Mouse (Mus musculus): ENCODE results near the gene Myzap. TPM values are rescaled to one million over a fixed set of nuclear protein-coding genes. Genes with fewer than 3 reads are reported as not detected.

The Myzap gene
- polyA plus RNA-seq, 1 experiment = 6.0 TPM

- H3K4me3 ChIP-seq = no peak overlapping the region
- TF ChIP-seq MYOD1 (IDR thresholded peaks at IDR 0.05; ENCODE audit: control insufficient read depth in 1 of 3, insufficient read length in 2 of 3, low read depth in 2 of 3) (no peak), REST (IDR thresholded peaks at IDR 0.05; ENCODE audit: insufficient read depth, insufficient read length) (no peak), TCF3 (IDR thresholded peaks at IDR 0.05; ENCODE audit: insufficient read length, low read depth) (no peak), CEBPB (IDR thresholded peaks at IDR 0.05; ENCODE audit: insufficient read depth, poor library complexity, severe bottlenecking) (no peak), E2F4 (IDR thresholded peaks at IDR 0.05; ENCODE audit: insufficient read depth) (no peak), TCF12 (IDR thresholded peaks at IDR 0.05; ENCODE audit: insufficient read depth, poor library complexity, severe bottlenecking) (no peak), USF1 (IDR thresholded peaks at IDR 0.05; ENCODE audit: low read depth) (no peak), POLR2AphosphoS2 (IDR thresholded peaks at IDR 0.05; ENCODE audit: insufficient read length, low read depth) (no peak), MAX (IDR thresholded peaks at IDR 0.05; ENCODE audit: low read depth) (no peak), POLR2A (IDR thresholded peaks at IDR 0.05; ENCODE audit: insufficient read length, low read depth) (no peak), SRF (IDR thresholded peaks at IDR 0.05; ENCODE audit: control insufficient read depth, insufficient read length, low read depth) (no peak), MYOG (IDR thresholded peaks at IDR 0.05; ENCODE audit: control insufficient read depth in 1 of 3, insufficient read depth in 1 of 3, insufficient read length in 2 of 3, low read depth in 2 of 3) (no peak)
- no peak overlapping the region for H3ac ChIP-seq (ENCODE audit: control insufficient read depth, insufficient read length)
- H3K4me2 ChIP-seq (ENCODE audit: low read depth) = no peak overlapping the region
- no peaks in the 10 kb centered on the region for H3K79me2 ChIP-seq (ENCODE audit: control insufficient read depth, insufficient read depth)
- no peaks in the 10 kb centered on the region for H3K27me3 ChIP-seq (ENCODE audit: control insufficient read depth, insufficient read depth, insufficient read length)
- no peaks in the 10 kb centered on the region for H3K36me3 ChIP-seq (ENCODE audit: control insufficient read depth, insufficient read depth)
These were observed 48.5 kb downstream of the Myzap start for GRCm38 (mm10) chr9:71543443-71544222.

GRCm38 (mm10) chr9:71542292-71542691 is 49.9 kb downstream of the Myzap start:
- H3K4me3 ChIP-seq = no peak overlapping the region
- H3ac ChIP-seq (ENCODE audit: control insufficient read depth, insufficient read length) = no peak overlapping the region
- H3K36me3 ChIP-seq (ENCODE audit: control insufficient read depth, insufficient read depth) = no peaks in the 10 kb centered on the region
- no peaks in the 10 kb centered on the region for H3K79me2 ChIP-seq (ENCODE audit: control insufficient read depth, insufficient read depth)
- H3K27me3 ChIP-seq (ENCODE audit: control insufficient read depth, insufficient read depth, insufficient read length) = peaks cover 5% of the 10 kb centered on the region
- no peak for TF ChIP-seq TCF3 (IDR thresholded peaks at IDR 0.05; ENCODE audit: insufficient read length, low read depth)
- no peak for TF ChIP-seq MYOG (IDR thresholded peaks at IDR 0.05; ENCODE audit: control insufficient read depth in 1 of 3, insufficient read depth in 1 of 3, insufficient read length in 2 of 3, low read depth in 2 of 3)
- no peak for TF ChIP-seq SRF (IDR thresholded peaks at IDR 0.05; ENCODE audit: control insufficient read depth, insufficient read length, low read depth)
- no peak for TF ChIP-seq POLR2A (IDR thresholded peaks at IDR 0.05; ENCODE audit: insufficient read length, low read depth)
- no peak for TF ChIP-seq REST (IDR thresholded peaks at IDR 0.05; ENCODE audit: insufficient read depth, insufficient read length)
- TF ChIP-seq E2F4 (IDR thresholded peaks at IDR 0.05; ENCODE audit: insufficient read depth) = no peak
- no peak for TF ChIP-seq TCF12 (IDR thresholded peaks at IDR 0.05; ENCODE audit: insufficient read depth, poor library complexity, severe bottlenecking)
- TF ChIP-seq CEBPB (IDR thresholded peaks at IDR 0.05; ENCODE audit: insufficient read depth, poor library complexity, severe bottlenecking) = no peak
- no peak for TF ChIP-seq USF1 (IDR thresholded peaks at IDR 0.05; ENCODE audit: low read depth)
- TF ChIP-seq MYOD1 (IDR thresholded peaks at IDR 0.05; ENCODE audit: control insufficient read depth in 1 of 3, insufficient read length in 2 of 3, low read depth in 2 of 3) = no peak
- no peak for TF ChIP-seq MAX (IDR thresholded peaks at IDR 0.05; ENCODE audit: low read depth)
- TF ChIP-seq POLR2AphosphoS2 (IDR thresholded peaks at IDR 0.05; ENCODE audit: insufficient read length, low read depth) = no peak
- no peak overlapping the region for H3K4me2 ChIP-seq (ENCODE audit: low read depth)

- H3K36me3 ChIP-seq (ENCODE audit: control insufficient read depth, insufficient read depth) = no peaks in the 10 kb centered on the region
- TF ChIP-seq E2F4 (IDR thresholded peaks at IDR 0.05; ENCODE audit: insufficient read depth) (no peak), CEBPB (IDR thresholded peaks at IDR 0.05; ENCODE audit: insufficient read depth, poor library complexity, severe bottlenecking) (no peak)
These were observed 51.4 kb downstream of the Myzap start for GRCm38 (mm10) chr9:71540739-71541138.

GRCm38 (mm10) chr9:71535730-71536129 is 56.4 kb downstream of the Myzap start:
- Histone ChIP-seq H3K36me3 (ENCODE audit: control insufficient read depth, insufficient read depth) (no peaks in the 10 kb centered on the region), H3K27me3 (ENCODE audit: control insufficient read depth, insufficient read depth, insufficient read length) (peaks cover 11% of the 10 kb centered on the region), H3ac (ENCODE audit: control insufficient read depth, insufficient read length) (no peak overlapping the region), H3K79me2 (ENCODE audit: control insufficient read depth, insufficient read depth) (no peaks in the 10 kb centered on the region), H3K4me2 (ENCODE audit: low read depth) (no peak overlapping the region), H3K4me3 (no peak overlapping the region)
- no peak for TF ChIP-seq MYOG (IDR thresholded peaks at IDR 0.05; ENCODE audit: control insufficient read depth in 1 of 3, insufficient read depth in 1 of 3, insufficient read length in 2 of 3, low read depth in 2 of 3)
- no peak for TF ChIP-seq E2F4 (IDR thresholded peaks at IDR 0.05; ENCODE audit: insufficient read depth)
- no peak for TF ChIP-seq REST (IDR thresholded peaks at IDR 0.05; ENCODE audit: insufficient read depth, insufficient read length)
- TF ChIP-seq POLR2AphosphoS2 (IDR thresholded peaks at IDR 0.05; ENCODE audit: insufficient read length, low read depth) = no peak
- no peak for TF ChIP-seq SRF (IDR thresholded peaks at IDR 0.05; ENCODE audit: control insufficient read depth, insufficient read length, low read depth)
- TF ChIP-seq TCF3 (IDR thresholded peaks at IDR 0.05; ENCODE audit: insufficient read length, low read depth) = no peak
- no peak for TF ChIP-seq MYOD1 (IDR thresholded peaks at IDR 0.05; ENCODE audit: control insufficient read depth in 1 of 3, insufficient read length in 2 of 3, low read depth in 2 of 3)
- TF ChIP-seq MAX (IDR thresholded peaks at IDR 0.05; ENCODE audit: low read depth) = no peak
- TF ChIP-seq POLR2A (IDR thresholded peaks at IDR 0.05; ENCODE audit: insufficient read length, low read depth) = no peak
- TF ChIP-seq CEBPB (IDR thresholded peaks at IDR 0.05; ENCODE audit: insufficient read depth, poor library complexity, severe bottlenecking) = no peak
- TF ChIP-seq TCF12 (IDR thresholded peaks at IDR 0.05; ENCODE audit: insufficient read depth, poor library complexity, severe bottlenecking) = no peak
- TF ChIP-seq USF1 (IDR thresholded peaks at IDR 0.05; ENCODE audit: low read depth) = no peak

More at GRCm38 (mm10) chr9:71540739-71541138, 51.4 kb downstream of the Myzap start:
- Histone ChIP-seq H3K27me3 (ENCODE audit: control insufficient read depth, insufficient read depth, insufficient read length) (peaks cover 11% of the 10 kb centered on the region), H3ac (ENCODE audit: control insufficient read depth, insufficient read length) (no peak overlapping the region), H3K79me2 (ENCODE audit: control insufficient read depth, insufficient read depth) (no peaks in the 10 kb centered on the region), H3K4me3 (no peak overlapping the region), H3K4me2 (ENCODE audit: low read depth) (no peak overlapping the region)

All from myocyte (in vitro differentiated cells).